Mouse (Mus musculus): ENCODE measurements around the gene Gfi1b. TPM values are rescaled to one million over a fixed set of nuclear protein-coding genes. Genes with fewer than 3 reads are reported as not detected.

Gene Gfi1b
- 0.12 TPM in 1 of 2 replicates, not detected in the other for polyA plus RNA-seq (2014; fragmentation: Nextera tagmentation; extraction: Ambion mirVana)

- DNase-seq (no peak), ATAC-seq (ENCODE audit: low FRiP score, low TSS enrichment) (no peak)
- Histone ChIP-seq H3K9ac (replicated peaks; ENCODE audit: low read length) (0 out of 2 replicates have a peak within 1 kb of the TSS, but pooled peaks have one; percentile 16), H3K4me2 (ENCODE audit: low read length) (no peak within 1 kb of the TSS), H3K9me3 (ENCODE audit: control insufficient read depth, low read length) (no peaks in the 10 kb centered on the region), H3K4me1 (ENCODE audit: control insufficient read depth, insufficient read depth, low read length) (no peaks in the 10 kb centered on the region), H3K36me3 (ENCODE audit: control insufficient read depth, insufficient read depth, low read length) (no peaks in the 10 kb centered on the region), H3K27me3 (ENCODE audit: control insufficient read depth, insufficient read depth, low read length) (0 out of 2 replicates have a peak, but pooled peaks cover 8% of the 10 kb centered on the region), H3K4me3 (replicated peaks; ENCODE audit: low read depth, low read length) (no peak within 1 kb of the TSS), H3K27ac (replicated peaks; ENCODE audit: low read depth, low read length) (no peak within 1 kb of the TSS)
- WGBS, result 7% methylated on average over 16 of the region's 16 CpGs
These were observed at the start of gene Gfi1b for GRCm38 (mm10) chr2:28621664-28622171. TSS of gene Gfi1b (minus strand) at chr2:28621982.

GRCm38 (mm10) chr2:28671438-28671837, 49.7 kb upstream of the Gfi1b start:
- no peaks in the 10 kb centered on the region for H3K27me3 ChIP-seq (ENCODE audit: control insufficient read depth, insufficient read depth, low read length)
- H3K27ac ChIP-seq (replicated peaks; ENCODE audit: low read depth, low read length), result no peak overlapping the region
- H3K9ac ChIP-seq (replicated peaks; ENCODE audit: low read length), result no peak overlapping the region
- DNase-seq (no peak), ATAC-seq (ENCODE audit: low FRiP score, low TSS enrichment) (no peak)
- H3K36me3 ChIP-seq (ENCODE audit: control insufficient read depth, insufficient read depth, low read length), result peaks cover 95% of the 10 kb centered on the region
- H3K4me3 ChIP-seq (replicated peaks; ENCODE audit: low read depth, low read length), result no peak overlapping the region
- H3K4me1 ChIP-seq (ENCODE audit: control insufficient read depth, insufficient read depth, low read length), result no peaks in the 10 kb centered on the region
- H3K9me3 ChIP-seq (ENCODE audit: control insufficient read depth, low read length), result no peaks in the 10 kb centered on the region
- WGBS, result 98% methylated on average over 2 of the region's 2 CpGs
- no peak overlapping the region for H3K4me2 ChIP-seq (ENCODE audit: low read length)

- H3K27ac ChIP-seq (replicated peaks; ENCODE audit: low read depth, low read length), result no peak overlapping the region
- no peak overlapping the region for H3K4me2 ChIP-seq (ENCODE audit: low read length)
- H3K27me3 ChIP-seq (ENCODE audit: control insufficient read depth, insufficient read depth, low read length), result no peaks in the 10 kb centered on the region
- 90% methylated on average over 3 of the region's 3 CpGs for WGBS
- H3K9me3 ChIP-seq (ENCODE audit: control insufficient read depth, low read length), result no peaks in the 10 kb centered on the region
- no peak overlapping the region for H3K4me3 ChIP-seq (replicated peaks; ENCODE audit: low read depth, low read length)
- H3K9ac ChIP-seq (replicated peaks; ENCODE audit: low read length), result no peak overlapping the region
- ATAC-seq (ENCODE audit: low FRiP score, low TSS enrichment), result no peak
- peaks cover 95% of the 10 kb centered on the region for H3K36me3 ChIP-seq (ENCODE audit: control insufficient read depth, insufficient read depth, low read length)
- DNase-seq, result no peak
- no peaks in the 10 kb centered on the region for H3K4me1 ChIP-seq (ENCODE audit: control insufficient read depth, insufficient read depth, low read length)
These were observed 44.0 kb upstream of the Gfi1b start for GRCm38 (mm10) chr2:28665818-28666217.

GRCm38 (mm10) chr2:28662891-28663290, 41.1 kb upstream of the Gfi1b start:
- Histone ChIP-seq H3K27ac (replicated peaks; ENCODE audit: low read depth, low read length) (no peak overlapping the region), H3K4me1 (ENCODE audit: control insufficient read depth, insufficient read depth, low read length) (no peaks in the 10 kb centered on the region), H3K9me3 (ENCODE audit: control insufficient read depth, low read length) (no peaks in the 10 kb centered on the region), H3K27me3 (ENCODE audit: control insufficient read depth, insufficient read depth, low read length) (no peaks in the 10 kb centered on the region), H3K4me3 (replicated peaks; ENCODE audit: low read depth, low read length) (no peak overlapping the region), H3K36me3 (ENCODE audit: control insufficient read depth, insufficient read depth, low read length) (peaks cover 98% of the 10 kb centered on the region), H3K9ac (replicated peaks; ENCODE audit: low read length) (no peak overlapping the region), H3K4me2 (ENCODE audit: low read length) (no peak overlapping the region)
- no peak for DNase-seq
- ATAC-seq (ENCODE audit: low FRiP score, low TSS enrichment), result no peak
- 98% methylated on average over 3 of the region's 3 CpGs for WGBS

- WGBS, result 80% methylated on average over 8 of the region's 8 CpGs
- H3K4me1 ChIP-seq (ENCODE audit: control insufficient read depth, insufficient read depth, low read length), result no peaks in the 10 kb centered on the region
- no peak overlapping the region for H3K27ac ChIP-seq (replicated peaks; ENCODE audit: low read depth, low read length)
- no peak for ATAC-seq (ENCODE audit: low FRiP score, low TSS enrichment)
- no peak overlapping the region for H3K9ac ChIP-seq (replicated peaks; ENCODE audit: low read length)
- H3K4me2 ChIP-seq (ENCODE audit: low read length), result no peak overlapping the region
- DNase-seq, result no peak
- H3K4me3 ChIP-seq (replicated peaks; ENCODE audit: low read depth, low read length), result no peak overlapping the region
- no peaks in the 10 kb centered on the region for H3K27me3 ChIP-seq (ENCODE audit: control insufficient read depth, insufficient read depth, low read length)
- peaks cover 52% of the 10 kb centered on the region for H3K36me3 ChIP-seq (ENCODE audit: control insufficient read depth, insufficient read depth, low read length)
- H3K9me3 ChIP-seq (ENCODE audit: control insufficient read depth, low read length), result no peaks in the 10 kb centered on the region
These were observed 34.4 kb upstream of the Gfi1b start for GRCm38 (mm10) chr2:28656216-28656615.

- no peaks in the 10 kb centered on the region for H3K27me3 ChIP-seq (ENCODE audit: control insufficient read depth, insufficient read depth, low read length)
- no peak overlapping the region for H3K27ac ChIP-seq (replicated peaks; ENCODE audit: low read depth, low read length)
- no peak overlapping the region for H3K4me2 ChIP-seq (ENCODE audit: low read length)
- no peak for ATAC-seq (ENCODE audit: low FRiP score, low TSS enrichment)
- DNase-seq, result no peak
- no peaks in the 10 kb centered on the region for H3K4me1 ChIP-seq (ENCODE audit: control insufficient read depth, insufficient read depth, low read length)
- peaks cover 33% of the 10 kb centered on the region for H3K36me3 ChIP-seq (ENCODE audit: control insufficient read depth, insufficient read depth, low read length)
- no peaks in the 10 kb centered on the region for H3K9me3 ChIP-seq (ENCODE audit: control insufficient read depth, low read length)
- 63% methylated on average over 2 of the region's 2 CpGs for WGBS
- H3K9ac ChIP-seq (replicated peaks; ENCODE audit: low read length), result no peak overlapping the region
- H3K4me3 ChIP-seq (replicated peaks; ENCODE audit: low read depth, low read length), result no peak overlapping the region
These were observed 32.5 kb upstream of the Gfi1b start for GRCm38 (mm10) chr2:28654295-28654694.

GRCm38 (mm10) chr2:28653351-28653750, 31.6 kb upstream of the Gfi1b start:
- DNase-seq (no peak), ATAC-seq (ENCODE audit: low FRiP score, low TSS enrichment) (no peak)
- Histone ChIP-seq H3K4me1 (ENCODE audit: control insufficient read depth, insufficient read depth, low read length) (no peaks in the 10 kb centered on the region), H3K27me3 (ENCODE audit: control insufficient read depth, insufficient read depth, low read length) (no peaks in the 10 kb centered on the region), H3K4me3 (replicated peaks; ENCODE audit: low read depth, low read length) (no peak overlapping the region), H3K4me2 (ENCODE audit: low read length) (no peak overlapping the region), H3K9me3 (ENCODE audit: control insufficient read depth, low read length) (no peaks in the 10 kb centered on the region), H3K36me3 (ENCODE audit: control insufficient read depth, insufficient read depth, low read length) (peaks cover 24% of the 10 kb centered on the region), H3K9ac (replicated peaks; ENCODE audit: low read length) (no peak overlapping the region), H3K27ac (replicated peaks; ENCODE audit: low read depth, low read length) (no peak overlapping the region)
- 94% methylated on average over 7 of the region's 7 CpGs for WGBS

GRCm38 (mm10) chr2:28650526-28650925, 28.7 kb upstream of the Gfi1b start:
- Histone ChIP-seq H3K27ac (replicated peaks; ENCODE audit: low read depth, low read length) (no peak overlapping the region), H3K4me1 (ENCODE audit: control insufficient read depth, insufficient read depth, low read length) (no peaks in the 10 kb centered on the region), H3K36me3 (ENCODE audit: control insufficient read depth, insufficient read depth, low read length) (peaks cover 5% of the 10 kb centered on the region; the same call in 1 of the 2 replicates), H3K4me2 (ENCODE audit: low read length) (no peak overlapping the region), H3K9me3 (ENCODE audit: control insufficient read depth, low read length) (no peaks in the 10 kb centered on the region), H3K9ac (replicated peaks; ENCODE audit: low read length) (no peak overlapping the region), H3K27me3 (ENCODE audit: control insufficient read depth, insufficient read depth, low read length) (no peaks in the 10 kb centered on the region), H3K4me3 (replicated peaks; ENCODE audit: low read depth, low read length) (no peak overlapping the region)
- ATAC-seq (ENCODE audit: low FRiP score, low TSS enrichment) (no peak), DNase-seq (no peak)

- Histone ChIP-seq H3K4me1 (ENCODE audit: control insufficient read depth, insufficient read depth, low read length) (peaks cover 14% of the 10 kb centered on the region), H3K4me3 (replicated peaks; ENCODE audit: low read depth, low read length) (peak overlapping the region; percentile 98; the same call in 1 of the 2 replicates), H3K9me3 (ENCODE audit: control insufficient read depth, low read length) (no peaks in the 10 kb centered on the region), H3K27ac (replicated peaks; ENCODE audit: low read depth, low read length) (no peak overlapping the region), H3K4me2 (ENCODE audit: low read length) (peak overlapping the region; percentile 70), H3K36me3 (ENCODE audit: control insufficient read depth, insufficient read depth, low read length) (no peaks in the 10 kb centered on the region), H3K9ac (replicated peaks; ENCODE audit: low read length) (no peak overlapping the region; the same call in 1 of the 2 replicates), H3K27me3 (ENCODE audit: control insufficient read depth, insufficient read depth, low read length) (no peaks in the 10 kb centered on the region)
- ATAC-seq (ENCODE audit: low FRiP score, low TSS enrichment) (no peak), DNase-seq (no peak)
- 81% methylated on average over 3 of the region's 3 CpGs for WGBS
These were observed 21.3 kb upstream of the Gfi1b start for GRCm38 (mm10) chr2:28643081-28643480.

Data from midbrain, embryonic 14.5 days (tissue).